Mouse (Mus musculus) midbrain, embryonic 11.5 days (tissue): ENCODE measurements around the gene Rps21. TPM values are rescaled to one million over a fixed set of nuclear protein-coding genes. Genes with fewer than 3 reads are reported as not detected.
A peak's percentile ranks its signal among the peaks of the same experiment; 100 is the strongest.

Experiments used
- ATAC-seq: fragments of 200-750 bp; cut with Nextera tagmentation; 2 replicates; pipeline ENCODE4 v1.8.0; 2017; ENCODE audit warnings: moderate TSS enrichment, moderate library complexity; ENCODE audit not compliant: low FRiP score
- DNase-seq: peaks from one replicate; pipeline ENCODE4 v3.0.0; 2015; ENCODE audit warnings: low spot score; ENCODE audit errors: missing footprints
- H3K27ac ChIP-seq: fragments of 300-500 bp; sonication (generic); 2 replicates; pipeline ENCODE4 v1.5.1; 2014; ENCODE audit warnings: low read depth, low read length
- H3K27me3 ChIP-seq: fragments of 300-500 bp; sonication (generic); 2 replicates; pipeline ENCODE4 v1.6.1; 2014; ENCODE audit warnings: mild to moderate bottlenecking, low read length, moderate library complexity, mixed read lengths; ENCODE audit not compliant: control insufficient read depth, insufficient read depth
- H3K36me3 ChIP-seq: fragments of 300-500 bp; sonication (generic); 2 replicates; pipeline ENCODE4 v1.6.1; 2014; ENCODE audit warnings: mild to moderate bottlenecking, low read length, moderate library complexity, mixed read lengths; ENCODE audit not compliant: control insufficient read depth, insufficient read depth
- H3K4me1 ChIP-seq: fragments of 300-500 bp; sonication (generic); 2 replicates; pipeline ENCODE4 v1.6.1; 2014; ENCODE audit warnings: low read length; ENCODE audit not compliant: control insufficient read depth, insufficient read depth
- H3K4me2 ChIP-seq: fragments of 300-500 bp; sonication (generic); 2 replicates; pipeline ENCODE4 v1.6.1; 2014; ENCODE audit warnings: mild to moderate bottlenecking, moderate library complexity
- H3K4me3 ChIP-seq: fragments of 300-500 bp; sonication (generic); 2 replicates; pipeline ENCODE4 v1.5.1; 2014; ENCODE audit warnings: low read depth, low read length
- H3K9ac ChIP-seq: fragments of 300-500 bp; sonication (generic); 2 replicates; pipeline ENCODE4 v1.6.1; 2014; ENCODE audit warnings: low read length
- H3K9me3 ChIP-seq: fragments of 300-500 bp; sonication (generic); 2 replicates; pipeline ENCODE4 v1.6.1; 2016; ENCODE audit warnings: low read length; ENCODE audit not compliant: control insufficient read depth
- WGBS: fragments of 180-500 bp; shearing (Covaris S2); extraction: QIAGEN DNeasy Blood & Tissue Kit; methylation state at CpG from one replicate; pipeline ENCODE4 v1.1.7; 2014; 5-methylcytosine and 5-hydroxymethylcytosine counted together
- polyA plus RNA-seq: library from polyadenylated mRNA; unstranded; fragments of >200 nt; fragmentation: Nextera tagmentation; extraction: Ambion mirVana; gene quantifications from 2 replicates; pipeline ENCODE4 v1.2.1, GENCODE M21; 2014

Rps21 gene
- polyA plus RNA-seq, 1 experiment from 2014 or later, result 494 TPM

DNA sequence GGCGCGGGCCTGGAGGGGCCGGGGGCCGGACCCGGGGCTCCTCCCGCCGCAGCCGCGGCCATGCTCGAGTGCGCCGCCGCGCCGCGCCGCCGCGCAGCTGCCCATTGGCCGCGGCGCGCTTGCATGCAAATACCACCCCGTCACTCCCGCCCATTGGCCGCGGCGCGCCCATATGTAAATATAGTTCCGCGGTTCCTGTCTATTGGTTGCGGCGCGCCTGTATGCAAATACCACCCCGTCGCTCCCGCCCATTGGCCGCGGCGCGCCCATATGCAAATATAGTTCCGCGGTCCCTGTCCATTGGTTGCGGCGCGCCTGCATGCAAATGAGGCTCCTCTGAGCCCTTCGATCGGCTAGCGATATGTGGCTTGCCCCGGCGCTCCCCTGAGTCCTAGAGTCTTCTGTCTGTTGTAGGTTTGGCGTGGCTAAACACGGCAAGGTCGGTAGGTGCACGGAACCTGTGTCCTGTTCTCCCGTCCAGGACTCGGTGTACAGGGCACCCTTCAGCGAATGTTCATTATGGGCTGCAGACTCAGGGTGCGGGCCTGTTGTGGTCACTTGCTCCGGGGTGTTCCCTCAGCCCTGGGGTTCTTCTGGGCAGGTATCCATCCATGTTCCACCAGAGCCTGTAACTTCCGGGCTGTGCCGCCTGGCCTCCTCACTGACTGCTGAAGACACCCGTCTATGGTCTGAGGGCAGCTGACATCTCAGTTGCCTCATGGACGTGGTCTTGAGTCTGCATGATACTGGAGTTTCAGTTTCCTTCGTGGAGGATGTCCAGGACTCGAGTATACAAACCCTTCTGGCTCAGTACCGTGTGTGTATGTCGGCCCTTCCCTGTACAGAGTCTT lies 16.4 kb downstream of the Rps21 start, which contains the start of gene Cables2:
Gene Cables2, minus strand, starts transcription at position 103 of the 851 bp plus-strand sequence.
- 7% methylated on average over 67 of the region's 68 CpGs for WGBS
- 0 out of 2 replicates have a peak within 1 kb of the TSS, but pooled peaks have one; percentile 11 for H3K27ac ChIP-seq
- ATAC-seq, result peak; percentile 95
- peak within 1 kb of the TSS; percentile 83 for H3K4me3 ChIP-seq
- peaks cover 5% of the 10 kb centered on the region; the same call in 1 of the 2 replicates for H3K36me3 ChIP-seq
- H3K9me3 ChIP-seq, result no peaks in the 10 kb centered on the region
- H3K4me1 ChIP-seq, result peaks cover 14% of the 10 kb centered on the region
- no peaks in the 10 kb centered on the region for H3K27me3 ChIP-seq
- peak within 1 kb of the TSS; percentile 91 for H3K9ac ChIP-seq
- H3K4me2 ChIP-seq, result peak within 1 kb of the TSS; percentile 95
- peak; percentile 99 for DNase-seq

DNA sequence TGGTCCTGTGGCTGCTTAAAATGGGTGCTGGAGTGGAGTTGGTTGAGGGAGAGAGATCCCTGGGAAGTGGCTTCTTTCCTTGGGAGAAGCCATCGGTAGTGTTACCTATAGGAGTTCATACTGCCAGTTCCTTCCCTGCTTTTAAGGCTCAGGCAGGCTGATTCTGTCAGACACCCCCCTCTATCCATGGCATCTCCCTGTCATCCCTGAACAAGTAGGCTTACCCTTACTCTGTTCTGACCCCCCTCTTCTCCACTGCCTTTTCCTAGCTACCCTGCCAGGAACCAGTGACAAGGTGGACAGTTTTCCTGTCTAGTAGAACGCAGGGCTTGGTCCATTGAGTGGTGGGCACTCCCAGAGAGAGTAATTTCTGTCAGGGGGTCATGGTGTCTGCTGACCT lies 17.3 kb downstream of the Rps21 start:
- peaks cover 5% of the 10 kb centered on the region; the same call in 1 of the 2 replicates for H3K36me3 ChIP-seq
- H3K27me3 ChIP-seq, result no peaks in the 10 kb centered on the region
- no peak overlapping the region for H3K9ac ChIP-seq
- no peak for ATAC-seq
- no peak overlapping the region for H3K4me3 ChIP-seq
- no peaks in the 10 kb centered on the region for H3K9me3 ChIP-seq
- no peak overlapping the region for H3K4me2 ChIP-seq
- DNase-seq, result no peak
- peaks cover 14% of the 10 kb centered on the region for H3K4me1 ChIP-seq
- no peak overlapping the region for H3K27ac ChIP-seq
- 78% methylated on average over 2 of the region's 2 CpGs for WGBS

DNA sequence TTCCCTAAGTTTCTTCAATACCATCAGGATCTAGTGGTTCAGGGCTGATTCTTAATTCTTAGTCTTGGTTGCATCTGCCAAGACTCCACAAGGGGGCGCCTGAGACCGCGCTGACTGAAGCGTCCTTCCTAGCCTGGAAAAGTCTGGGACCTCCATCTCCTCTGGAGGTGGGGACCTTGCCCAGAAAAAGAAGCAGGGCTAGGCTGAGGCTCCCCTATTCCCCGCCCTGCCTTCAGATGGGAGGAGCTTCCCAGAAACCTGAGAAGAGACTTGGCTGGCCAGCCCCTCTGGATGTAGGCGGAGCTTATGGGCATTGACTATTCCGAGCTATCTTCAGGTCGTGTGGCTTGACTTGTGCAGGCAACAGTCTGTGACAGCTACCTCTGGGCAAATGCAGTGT lies 18.7 kb downstream of the Rps21 start:
- Histone ChIP-seq H3K27me3 (no peaks in the 10 kb centered on the region), H3K27ac (no peak overlapping the region), H3K4me2 (no peak overlapping the region), H3K4me3 (no peak overlapping the region), H3K36me3 (no peaks in the 10 kb centered on the region), H3K4me1 (peaks cover 13% of the 10 kb centered on the region), H3K9me3 (no peaks in the 10 kb centered on the region), H3K9ac (no peak overlapping the region)
- ATAC-seq (peak; percentile 39), DNase-seq (peak; percentile 99)
- WGBS, result 3% methylated on average over 8 of the region's 8 CpGs

DNA sequence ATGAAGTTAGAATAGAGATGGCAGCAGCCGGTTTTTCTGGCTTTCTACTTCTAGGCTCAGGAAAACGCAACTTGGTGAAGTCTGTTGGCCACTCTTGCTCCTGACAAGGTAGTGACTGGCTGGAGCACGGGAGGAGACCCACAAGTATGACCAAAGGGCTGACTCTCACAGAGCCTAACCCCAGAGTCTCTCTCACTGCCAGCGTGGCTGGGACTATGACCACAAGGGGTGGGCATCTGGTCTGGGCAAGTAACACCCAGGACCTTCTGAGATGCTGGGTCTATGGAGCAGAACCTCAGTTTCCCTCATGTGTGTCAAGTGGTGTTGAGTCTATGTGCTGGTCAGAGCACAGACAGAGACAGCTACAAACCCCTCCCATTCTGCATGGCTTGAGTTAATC lies 19.2 kb downstream of the Rps21 start:
- DNase-seq (no peak), ATAC-seq (no peak)
- Histone ChIP-seq H3K27ac (no peak overlapping the region), H3K36me3 (no peaks in the 10 kb centered on the region), H3K4me1 (peaks cover 11% of the 10 kb centered on the region), H3K4me2 (no peak overlapping the region), H3K9me3 (no peaks in the 10 kb centered on the region), H3K27me3 (no peaks in the 10 kb centered on the region), H3K9ac (no peak overlapping the region), H3K4me3 (no peak overlapping the region)
- WGBS, result 61% methylated on average over 4 of the region's 4 CpGs

DNA sequence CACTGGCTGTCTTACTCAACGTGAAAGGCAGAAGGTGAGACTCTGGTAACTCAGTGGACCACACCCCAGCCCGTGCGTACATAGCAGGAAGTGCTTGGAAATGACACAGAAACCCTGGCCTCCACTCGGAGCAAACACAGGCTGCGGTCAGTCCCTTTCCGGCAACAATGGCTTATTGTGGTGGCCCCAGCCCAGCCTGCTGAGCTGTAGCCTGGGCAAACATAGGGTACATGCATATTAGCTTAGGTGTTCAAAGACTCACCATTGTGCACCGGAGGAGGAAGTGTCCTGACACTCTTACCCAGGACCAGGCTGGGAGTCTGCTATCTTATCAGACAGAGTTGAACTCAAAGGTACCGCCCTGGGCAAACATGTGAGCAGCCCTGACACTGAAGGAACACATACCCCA lies 19.7 kb downstream of the Rps21 start:
- H3K4me2 ChIP-seq, result no peak overlapping the region
- H3K9ac ChIP-seq, result no peak overlapping the region
- WGBS, result 70% methylated on average over 8 of the region's 8 CpGs
- H3K4me3 ChIP-seq, result no peak overlapping the region
- no peak for ATAC-seq
- H3K4me1 ChIP-seq, result peaks cover 8% of the 10 kb centered on the region
- H3K9me3 ChIP-seq, result no peaks in the 10 kb centered on the region
- no peaks in the 10 kb centered on the region for H3K27me3 ChIP-seq
- no peak overlapping the region for H3K27ac ChIP-seq
- no peaks in the 10 kb centered on the region for H3K36me3 ChIP-seq
- DNase-seq, result peak; percentile 72

DNA sequence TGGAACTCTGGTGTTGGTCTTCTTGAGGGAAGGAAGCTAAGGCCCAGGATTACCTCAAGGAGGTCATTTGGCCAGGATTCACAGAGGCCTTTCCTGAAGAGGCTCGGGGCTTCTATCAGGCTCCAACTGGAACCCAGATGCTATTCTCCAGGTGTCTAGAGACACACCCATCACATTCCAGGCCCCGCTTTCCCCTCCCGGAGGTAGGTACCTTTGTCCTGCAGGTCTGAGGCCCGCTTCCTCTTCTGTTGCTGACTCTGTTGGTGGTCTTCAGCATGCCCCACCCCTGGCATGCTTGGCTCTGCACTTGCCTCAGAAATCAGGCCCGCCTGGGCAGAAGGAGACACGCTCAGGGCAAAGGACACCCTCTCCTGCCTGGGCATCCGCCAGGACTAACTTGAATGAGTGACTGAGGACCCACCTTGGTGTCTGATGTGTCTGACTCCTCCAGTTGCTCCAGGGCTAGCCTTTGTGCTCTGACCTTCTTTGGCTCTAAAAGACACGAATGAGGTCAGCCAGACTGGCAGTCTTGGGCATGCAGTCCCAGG lies 20.7 kb downstream of the Rps21 start:
- Histone ChIP-seq H3K9me3 (no peaks in the 10 kb centered on the region), H3K27me3 (no peaks in the 10 kb centered on the region), H3K4me2 (no peak overlapping the region), H3K27ac (no peak overlapping the region), H3K36me3 (no peaks in the 10 kb centered on the region), H3K4me1 (no peaks in the 10 kb centered on the region), H3K4me3 (no peak overlapping the region), H3K9ac (no peak overlapping the region)
- no peak for ATAC-seq
- 78% methylated on average over 8 of the region's 8 CpGs for WGBS
- no peak for DNase-seq

DNA sequence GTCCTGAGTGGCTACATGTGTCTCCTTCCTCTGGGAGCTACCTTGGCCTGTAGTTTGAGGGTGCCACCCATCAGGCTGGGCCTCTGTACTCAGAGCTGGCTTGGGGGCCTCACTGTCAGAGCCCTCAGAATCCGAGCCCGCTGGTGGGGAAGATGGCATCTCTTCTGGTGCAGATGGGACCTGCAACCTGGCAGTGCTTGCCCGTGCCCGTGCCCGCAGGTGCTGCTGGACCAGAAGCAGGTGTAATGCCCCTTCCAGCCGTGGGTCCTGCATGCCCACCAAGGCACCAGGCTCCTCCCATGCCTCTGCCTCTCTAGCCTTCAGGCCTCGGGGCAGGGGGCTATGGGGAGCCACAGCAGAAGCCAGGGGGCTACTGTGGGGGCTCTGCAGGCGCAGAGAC lies 22.1 kb downstream of the Rps21 start:
- no peaks in the 10 kb centered on the region for H3K36me3 ChIP-seq
- H3K27ac ChIP-seq, result no peak overlapping the region
- H3K4me1 ChIP-seq, result no peaks in the 10 kb centered on the region
- H3K4me3 ChIP-seq, result no peak overlapping the region
- DNase-seq, result no peak
- WGBS, result 84% methylated on average over 8 of the region's 8 CpGs
- no peak for ATAC-seq
- no peaks in the 10 kb centered on the region for H3K27me3 ChIP-seq
- no peaks in the 10 kb centered on the region for H3K9me3 ChIP-seq
- H3K4me2 ChIP-seq, result no peak overlapping the region
- no peak overlapping the region for H3K9ac ChIP-seq

DNA sequence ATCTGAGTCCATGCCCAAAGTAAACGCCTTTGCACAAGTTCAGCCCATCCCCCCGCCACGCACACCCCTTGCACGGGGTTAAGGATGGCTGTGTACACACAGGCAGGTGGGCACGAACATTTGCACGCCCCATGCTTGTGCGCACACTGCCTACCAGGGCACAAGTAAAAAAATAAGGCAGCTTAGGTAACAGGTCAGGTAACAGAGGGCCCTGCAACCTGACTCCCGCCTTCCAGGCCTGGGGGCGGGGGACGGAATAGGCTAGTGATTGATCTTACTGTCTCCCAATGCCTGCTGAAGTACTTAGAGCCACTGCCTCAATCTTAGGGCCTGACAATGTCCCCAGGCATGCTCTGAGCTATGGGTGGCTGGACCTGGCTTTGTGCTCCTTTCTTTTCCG lies 31.8 kb downstream of the Rps21 start:
- H3K27ac ChIP-seq, result no peak overlapping the region
- H3K4me3 ChIP-seq, result no peak overlapping the region
- H3K27me3 ChIP-seq, result no peaks in the 10 kb centered on the region
- H3K9me3 ChIP-seq, result no peaks in the 10 kb centered on the region
- ATAC-seq, result no peak
- H3K4me1 ChIP-seq, result no peaks in the 10 kb centered on the region
- no peak for DNase-seq
- 66% methylated on average over 11 of the region's 11 CpGs for WGBS
- no peak overlapping the region for H3K4me2 ChIP-seq
- no peaks in the 10 kb centered on the region for H3K36me3 ChIP-seq
- H3K9ac ChIP-seq, result no peak overlapping the region

DNA sequence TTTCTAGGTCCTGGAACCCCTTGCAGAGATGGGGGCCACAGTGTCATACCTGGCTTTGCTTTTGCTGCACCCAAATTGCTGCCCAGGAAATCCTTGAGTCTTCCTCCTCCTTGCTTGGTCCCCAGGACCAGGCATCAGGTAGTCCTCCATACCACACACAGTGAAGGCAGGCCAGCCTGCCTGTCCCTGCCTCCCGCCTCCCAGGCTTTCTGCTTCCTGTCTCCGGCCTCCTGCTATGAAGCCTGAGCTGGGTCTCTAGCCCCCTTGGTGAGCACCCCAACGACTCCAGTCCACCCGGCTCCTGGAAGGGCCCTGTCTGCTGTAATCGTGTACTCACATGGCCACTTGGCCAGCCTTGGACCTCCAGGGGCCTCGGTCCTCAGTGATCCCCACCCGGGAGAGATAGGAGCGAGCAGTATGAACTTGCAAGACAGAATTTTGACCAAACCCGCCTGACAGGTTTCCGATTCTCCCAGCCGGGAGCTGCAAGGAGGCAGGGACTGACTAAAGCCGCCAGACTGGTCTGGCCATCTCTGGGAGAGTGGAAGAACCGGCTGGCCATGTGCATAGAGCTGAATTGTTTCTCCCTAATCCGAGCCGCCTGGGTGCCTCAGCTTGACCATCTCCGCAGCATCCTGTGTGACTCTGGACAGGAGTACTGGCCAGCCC lies 32.4 kb downstream of the Rps21 start, which contains the start of gene Rbbp8nl:
Gene Rbbp8nl, minus strand, starts transcription at position 440 of the 669 bp plus-strand sequence.
- Histone ChIP-seq H3K4me3 (no peak within 1 kb of the TSS), H3K36me3 (no peaks in the 10 kb centered on the region), H3K27ac (no peak within 1 kb of the TSS), H3K4me2 (no peak within 1 kb of the TSS), H3K4me1 (no peaks in the 10 kb centered on the region), H3K9me3 (no peaks in the 10 kb centered on the region), H3K27me3 (no peaks in the 10 kb centered on the region), H3K9ac (no peak within 1 kb of the TSS)
- 37% methylated on average over 16 of the region's 16 CpGs for WGBS
- DNase-seq, result peak; percentile 80
- no peak for ATAC-seq
